Mouse (Mus musculus) ES-E14 (cell line): ENCODE measurements around the gene Vps8.

Source experiments
- CHD2 ChIP-seq: IDR thresholded peaks from 2 replicates; pipeline ENCODE4 v1.6.1; 2014; ENCODE audit warnings: mild to moderate bottlenecking, low read depth, low read length, inconsistent platforms
- HCFC1 ChIP-seq: IDR thresholded peaks from 2 replicates; pipeline ENCODE4 v1.6.1; 2012; ENCODE audit warnings: low read length, inconsistent platforms, borderline replicate concordance; ENCODE audit not compliant: insufficient read depth
- MAFK ChIP-seq: IDR thresholded peaks from 2 replicates; pipeline ENCODE4 v1.6.1; 2014; ENCODE audit warnings: mild to moderate bottlenecking, low read depth, low read length, inconsistent platforms; ENCODE audit not compliant: insufficient read depth
- ZC3H11A ChIP-seq: IDR thresholded peaks from 2 replicates; pipeline ENCODE4 v1.6.1; 2012; ENCODE audit warnings: low read depth, mild to moderate bottlenecking, inconsistent platforms, low read length, borderline replicate concordance
- ZNF384 ChIP-seq: IDR thresholded peaks from 2 replicates; pipeline ENCODE4 v1.6.1; 2012; ENCODE audit warnings: low read depth, low read length, inconsistent platforms

GRCm38 (mm10) chr16:21375147-21375546 lies 47.8 kb upstream of the Vps8 start:
- TF ChIP-seq CHD2 (no peak), ZNF384 (no peak), MAFK (no peak), ZC3H11A (no peak), HCFC1 (no peak)
